Mouse (Mus musculus) cerebellum, adult 2 months (tissue): ENCODE results near the gene Wdr44. TPM values are rescaled to one million over a fixed set of nuclear protein-coding genes. Genes with fewer than 3 reads are reported as not detected.
"Not testable (repeated sequence)": the region's sequence is repeated elsewhere in the genome, so short reads cannot be mapped to it uniquely, and the experiment has no call there.

Source experiments
- DNase-seq, 2 experiments: peaks; one replicate each; pipeline ENCODE4 v3.0.0; 2021
- H3K27ac ChIP-seq: fragments of 200-500 bp; 2 replicates; pipeline ENCODE4 v1.5.1; 2012; ENCODE audit warnings: low read length, control low read depth, inconsistent platforms; ENCODE audit not compliant: insufficient read depth
- H3K27me3 ChIP-seq: fragments of 200-500 bp; 2 replicates; pipeline ENCODE4 v1.6.1; 2012; ENCODE audit warnings: inconsistent platforms, mild to moderate bottlenecking, low read length, moderate library complexity; ENCODE audit not compliant: control insufficient read depth, insufficient read depth
- H3K4me1 ChIP-seq: fragments of 200-500 bp; 2 replicates; pipeline ENCODE4 v1.6.1; 2011; ENCODE audit warnings: low read length; ENCODE audit not compliant: control insufficient read depth, insufficient read depth
- H3K4me3 ChIP-seq: fragments of 200-500 bp; replicated peaks from 2 replicates; pipeline ENCODE3; 2011; ENCODE audit warnings: mild to moderate bottlenecking, low read depth, low read length, control low read depth; ENCODE audit not compliant: insufficient read depth
- CTCF ChIP-seq: fragments of 200-500 bp; IDR thresholded peaks from 2 replicates; pipeline ENCODE4 v1.5.1; 2011; ENCODE audit warnings: low read depth, mild to moderate bottlenecking, control low read depth, low read length, moderate library complexity, borderline replicate concordance; ENCODE audit not compliant: insufficient read depth
- POLR2A ChIP-seq: fragments of 200-500 bp; IDR thresholded peaks from 2 replicates; pipeline ENCODE4 v1.6.1; 2011; ENCODE audit warnings: low read length, control low read depth, borderline replicate concordance; ENCODE audit not compliant: insufficient read depth
- WGBS: fragments of 180-500 bp; shearing (Covaris S2); methylation state at CpG from one replicate; pipeline ENCODE4 v1.1.7; 2018; 5-methylcytosine and 5-hydroxymethylcytosine counted together
- polyA plus RNA-seq: library from polyadenylated mRNA; depleted of rRNA; stranded (reverse); fragments of >200 nt; gene quantifications from 2 replicates; pipeline ENCODE4 v1.2.3, GENCODE M21; 2012; rRNA removed

Wdr44 gene
- polyA plus RNA-seq, 1 experiment, result 7.3 TPM

DNA sequence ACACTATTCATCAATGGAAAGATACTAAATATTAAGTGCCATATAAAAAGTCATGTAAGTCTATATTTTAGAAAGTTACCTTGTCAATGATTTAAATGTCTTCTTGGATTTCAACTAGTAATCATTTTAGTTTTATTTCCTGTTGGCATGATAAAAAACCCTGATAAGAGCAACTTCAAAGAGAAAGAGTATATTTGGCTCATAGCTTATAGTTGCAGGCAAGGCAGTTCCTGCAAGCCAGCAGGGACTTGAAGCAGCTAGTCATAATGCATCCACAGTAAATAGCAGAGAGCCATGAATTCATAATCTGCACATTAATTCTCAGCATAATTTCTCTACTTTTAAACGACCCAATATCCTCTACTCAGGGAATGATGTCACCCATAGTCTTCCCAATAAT lies 75.0 kb downstream of the Wdr44 start:
- Histone ChIP-seq H3K4me1 (no peaks in the 10 kb centered on the region), H3K4me3 (no peak overlapping the region), H3K27ac (no peak overlapping the region), H3K27me3 (no peaks in the 10 kb centered on the region)
- no peak for TF ChIP-seq CTCF
- no peak for TF ChIP-seq POLR2A
- 90% methylated on average over 1 of the region's 1 CpGs for WGBS
- no peak for DNase-seq

- DNase-seq, result no peak
- H3K4me3 ChIP-seq, result no peak overlapping the region
- TF ChIP-seq POLR2A (no peak), CTCF (no peak)
- H3K4me1 ChIP-seq, result no peaks in the 10 kb centered on the region
- H3K27ac ChIP-seq, result no peak overlapping the region
- no peaks in the 10 kb centered on the region for H3K27me3 ChIP-seq
- 96% methylated on average over 3 of the region's 3 CpGs for WGBS
These were observed 114.3 kb downstream of the Wdr44 start for GRCm38 (mm10) chrX:23807125-23807524.

GRCm38 (mm10) chrX:23810365-23810764 lies 117.5 kb downstream of the Wdr44 start:
- DNase-seq, result no peak
- Histone ChIP-seq H3K27me3 (no peaks in the 10 kb centered on the region), H3K27ac (no peak overlapping the region), H3K4me3 (no peak overlapping the region), H3K4me1 (no peaks in the 10 kb centered on the region)
- TF ChIP-seq POLR2A (no peak), CTCF (no peak)
- WGBS, result 88% methylated on average over 2 of the region's 2 CpGs

- DNase-seq, H3K27me3 ChIP-seq, H3K4me1 ChIP-seq, H3K4me3 ChIP-seq, H3K27ac ChIP-seq: not testable (repeated sequence)
- 83% methylated on average over 1 of the region's 1 CpGs for WGBS
These were observed 120.4 kb downstream of the Wdr44 start for GRCm38 (mm10) chrX:23813287-23813686.

- not testable (repeated sequence) for DNase-seq, H3K4me1 ChIP-seq, H3K27me3 ChIP-seq, H3K4me3 ChIP-seq, H3K27ac ChIP-seq
- WGBS, result 91% methylated on average over 6 of the region's 6 CpGs
These were observed 130.0 kb downstream of the Wdr44 start for GRCm38 (mm10) chrX:23822885-23823284.

- no peak for DNase-seq
- TF ChIP-seq POLR2A (no peak), CTCF (no peak)
- WGBS, result 52% methylated on average over 19 of the region's 19 CpGs
- Histone ChIP-seq H3K27me3 (no peaks in the 10 kb centered on the region), H3K27ac (no peak overlapping the region), H3K4me1 (no peaks in the 10 kb centered on the region), H3K4me3 (no peak overlapping the region)
These were observed 130.7 kb downstream of the Wdr44 start for GRCm38 (mm10) chrX:23823398-23824023.

GRCm38 (mm10) chrX:23833784-23834183 lies 140.9 kb downstream of the Wdr44 start:
- H3K27me3 ChIP-seq, H3K4me1 ChIP-seq, DNase-seq, H3K4me3 ChIP-seq, H3K27ac ChIP-seq: not testable (repeated sequence)
- WGBS, result 85% methylated on average over 11 of the region's 11 CpGs

DNA sequence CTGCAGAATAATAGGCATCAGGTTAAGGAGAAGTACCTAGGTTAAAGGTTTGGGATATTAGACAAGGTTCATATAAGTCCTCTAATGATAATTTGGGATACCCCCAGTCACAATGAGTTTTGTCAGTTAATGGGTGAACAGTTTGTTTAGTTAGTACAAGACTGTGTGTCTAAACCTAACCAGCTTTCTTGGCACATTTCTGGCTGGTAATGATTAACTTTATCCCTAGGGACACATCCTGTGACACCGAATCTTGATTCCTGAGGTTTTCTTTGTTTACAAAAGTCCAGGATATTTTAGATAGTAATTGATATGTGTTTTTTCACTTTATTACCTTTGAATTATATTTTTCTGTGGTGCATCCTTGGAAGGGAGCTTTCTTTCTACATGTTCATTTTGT lies 148.1 kb downstream of the Wdr44 start:
- TF ChIP-seq CTCF, result no peak
- TF ChIP-seq POLR2A, result no peak
- DNase-seq, result no peak
- H3K4me1 ChIP-seq, result no peaks in the 10 kb centered on the region
- H3K4me3 ChIP-seq, result no peak overlapping the region
- whole genome bisulfite sequencing, result 83% methylated on average over 1 of the region's 1 CpGs
- H3K27me3 ChIP-seq, result no peaks in the 10 kb centered on the region
- no peak overlapping the region for H3K27ac ChIP-seq

Other genes with a start within 250 kb of the Wdr44 start
- not detected in 2 replicates for gene Gm4907, start 189.5 kb downstream of the Wdr44 start, polyA plus RNA-seq